21 mouse cellular contexts compared by ENCODE assay signal in the genomic region with DNA sequence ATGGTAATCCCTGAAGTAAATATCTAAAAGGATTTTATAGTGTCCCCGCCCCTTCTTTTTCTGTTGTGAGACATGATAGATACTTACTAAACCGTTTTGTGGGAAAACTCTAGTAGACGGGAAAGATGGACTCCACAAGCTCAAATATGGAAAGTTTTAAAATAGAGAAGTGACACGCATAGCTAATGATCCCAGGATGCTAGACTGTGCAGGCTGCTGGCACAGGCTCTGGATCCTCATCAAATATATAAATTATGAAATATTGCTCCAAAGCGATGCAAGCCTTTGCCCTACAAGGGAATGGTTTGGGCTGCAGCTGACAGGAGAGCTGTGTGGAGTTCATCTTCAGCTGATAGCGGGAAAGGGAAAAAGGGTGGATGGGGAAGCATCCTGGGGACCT. TPM values are rescaled to one million over a fixed set of nuclear protein-coding genes. Genes with fewer than 3 reads are reported as not detected.
"Had no signal": no experiment of that assay in that cellular context is flagged by ENCODE, and none has a peak within 500 bp of the region (broad histone marks: within the 10 kb centered on the region; RNA-seq: fewer than 3 reads in every experiment).

No protein-coding gene starts in this region.

- H3K4me3 ChIP-seq: lung, embryonic 15.5 days; megakaryocyte, embryonic 14.5 days; midbrain, embryonic 13.5 days; midbrain, embryonic 15.5 days; neural tube, embryonic 12.5 days had no signal

- H3K27ac ChIP-seq: lung, embryonic 15.5 days; macrophage; midbrain, embryonic 13.5 days; midbrain, embryonic 15.5 days; neural tube, embryonic 12.5 days had no signal

- H3K4me2 ChIP-seq: lung, embryonic 15.5 days; midbrain, embryonic 11.5 days; midbrain, embryonic 13.5 days; midbrain, embryonic 15.5 days; neural tube, embryonic 12.5 days had no signal

- H3K9ac ChIP-seq: liver, postnatal 0 days; lung, embryonic 15.5 days; midbrain, embryonic 13.5 days; midbrain, embryonic 15.5 days; neural tube, embryonic 12.5 days had no signal

- H3K4me1 ChIP-seq: lung, embryonic 15.5 days; megakaryocyte, embryonic 14.5 days; midbrain, embryonic 13.5 days; midbrain, embryonic 15.5 days; neural tube, embryonic 12.5 days had no signal

- H3K27me3 ChIP-seq: lung, embryonic 15.5 days; megakaryocyte, embryonic 14.5 days; midbrain, embryonic 13.5 days; midbrain, embryonic 15.5 days; neural tube, embryonic 12.5 days had no signal

- DNase-seq: liver, postnatal 0 days; lung, adult 2 months; lung, postnatal 14 days; lung, postnatal 36 days; right cerebral cortex, postnatal 14 days; thymus, adult 2 months; thymus, postnatal 25 days; thymus, postnatal 4 days had no signal

- H3K36me3 ChIP-seq: lung, embryonic 15.5 days; midbrain, embryonic 13.5 days; midbrain, embryonic 15.5 days; neural tube, embryonic 12.5 days had no signal

- ATAC-seq: liver, postnatal 0 days; lung, postnatal 0 days; midbrain, embryonic 13.5 days; midbrain, embryonic 15.5 days had no signal

- H3K9me3 ChIP-seq: lung, embryonic 15.5 days; megakaryocyte, embryonic 14.5 days; midbrain, embryonic 13.5 days; midbrain, embryonic 15.5 days; neural tube, embryonic 12.5 days had no signal

RNA-seq across cellular contexts. Expression of a gene that starts 50.2 kb away (rescaled TPM):
- total RNA-seq: megakaryocyte progenitor cell, adult 5-6 weeks; midbrain, postnatal 0 days; monocyte, adult 5-6 weeks; neutrophil, adult 5-6 weeks had no signal
- polyA plus RNA-seq: liver, postnatal 0 days; macrophage; midbrain, postnatal 0 days; neural tube, embryonic 14.5 days had no signal
